Mouse (Mus musculus) olfactory bulb, adult 2 months (tissue): ENCODE results near the gene Adar.

ENCODE experiments used
- CTCF ChIP-seq: fragments of 200-500 bp; IDR thresholded peaks from 2 replicates; pipeline ENCODE4 v1.5.1; 2012; ENCODE audit warnings: low read depth, mild to moderate bottlenecking, low read length, moderate library complexity; ENCODE audit not compliant: insufficient read depth
- POLR2A ChIP-seq: fragments of 200-500 bp; IDR thresholded peaks from 2 replicates; pipeline ENCODE4 v1.6.1; 2012; ENCODE audit warnings: mild to moderate bottlenecking, low read depth, low read length, moderate library complexity; ENCODE audit not compliant: insufficient read depth

GRCm38 (mm10) chr3:89796358-89796757, 81.5 kb downstream of the Adar start:
- TF ChIP-seq CTCF (no peak), POLR2A (no peak)
